Mouse (Mus musculus) CH12F3 (cell line): ENCODE results near the gene Dis3.
"Not testable (repeated sequence)": the region's sequence is repeated elsewhere in the genome, so short reads cannot be mapped to it uniquely, and the experiment has no call there.

Experiments used
- in situ Hi-C: fragments of 300-500 bp; cut with MboI; formaldehyde crosslinking; loops from 2 replicates; pipeline ENCODE4 v1.14.3; 2020; ENCODE audit warnings: low sequenced_read_pairs

The Dis3 gene

DNA sequence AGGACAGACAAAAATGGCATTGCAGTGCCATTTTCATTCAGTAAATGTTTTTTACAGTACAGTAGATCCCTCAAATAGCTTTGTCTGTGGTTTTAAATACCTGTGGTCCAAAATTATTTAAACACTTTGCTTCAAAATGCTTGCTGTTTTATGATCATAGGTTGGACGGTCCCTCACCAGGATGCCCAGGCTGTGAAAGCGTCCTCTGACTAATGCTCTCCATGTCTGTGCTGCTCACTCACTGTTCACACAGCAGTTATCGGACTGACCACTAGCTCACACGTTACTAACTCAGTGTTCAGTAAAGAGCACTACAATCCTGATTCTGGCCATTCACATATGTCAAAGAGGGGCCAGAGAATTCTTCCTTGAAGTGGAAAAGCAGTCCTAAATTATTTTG is 28.4 kb downstream of the Dis3 start:
- in situ Hi-C loops: no loop called here

GRCm38 (mm10) chr14:99063091-99063490 is 36.5 kb downstream of the Dis3 start:
- in situ Hi-C loops: no loop called here

DNA sequence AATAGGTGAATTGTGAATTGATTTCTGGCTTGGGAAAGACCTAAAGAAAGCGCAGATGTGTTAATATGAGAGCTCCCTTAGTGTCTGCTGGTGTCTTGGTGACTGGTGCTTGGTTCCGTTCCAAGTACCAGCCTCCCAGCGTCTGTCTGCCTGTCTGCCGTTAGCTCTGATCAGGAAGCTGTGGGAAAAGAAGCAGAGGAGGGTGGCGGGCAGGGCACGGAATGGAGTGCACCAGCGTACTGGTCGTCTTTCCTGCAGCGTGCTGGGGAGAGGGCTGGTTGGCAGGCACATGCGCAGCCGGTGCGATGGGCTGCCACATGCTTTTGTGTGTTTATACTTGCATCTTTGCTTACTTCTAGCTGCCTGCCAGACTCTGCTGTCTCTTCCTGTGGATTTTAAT is 39.0 kb downstream of the Dis3 start:
- in situ Hi-C loops: no loop called here

- in situ Hi-C loops: no loop called here
Measured at GRCm38 (mm10) chr14:99058959-99059586, 40.5 kb downstream of the Dis3 start.

DNA sequence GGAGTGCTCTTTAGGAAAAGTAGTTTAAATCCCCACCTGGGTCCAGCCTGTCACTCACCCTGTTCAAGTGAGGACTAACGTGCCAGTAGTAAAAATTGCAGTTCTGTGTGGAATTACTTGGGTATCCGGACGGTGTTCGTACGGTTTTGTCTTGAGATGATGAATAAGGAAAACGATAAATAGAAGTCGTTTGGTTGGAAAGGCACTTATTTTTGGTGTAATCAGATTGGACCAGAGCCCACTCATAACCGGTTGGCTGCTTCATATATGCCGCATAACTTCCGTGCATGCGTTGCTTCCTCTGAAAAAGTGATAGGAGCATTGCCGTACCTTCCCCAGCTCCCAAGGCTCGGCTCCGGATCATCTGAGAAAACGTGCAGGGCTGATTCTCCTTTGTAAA is 52.8 kb downstream of the Dis3 start:
- in situ Hi-C loops: no loop called here

- in situ Hi-C loops: no loop called here
Measured at GRCm38 (mm10) chr14:99046031-99046781, 53.4 kb downstream of the Dis3 start, which contains the start of the genes Mzt1 and Bora. Gene Mzt1 (minus strand): TSS chr14:99046134. Gene Bora (plus strand): TSS chr14:99046222.

DNA sequence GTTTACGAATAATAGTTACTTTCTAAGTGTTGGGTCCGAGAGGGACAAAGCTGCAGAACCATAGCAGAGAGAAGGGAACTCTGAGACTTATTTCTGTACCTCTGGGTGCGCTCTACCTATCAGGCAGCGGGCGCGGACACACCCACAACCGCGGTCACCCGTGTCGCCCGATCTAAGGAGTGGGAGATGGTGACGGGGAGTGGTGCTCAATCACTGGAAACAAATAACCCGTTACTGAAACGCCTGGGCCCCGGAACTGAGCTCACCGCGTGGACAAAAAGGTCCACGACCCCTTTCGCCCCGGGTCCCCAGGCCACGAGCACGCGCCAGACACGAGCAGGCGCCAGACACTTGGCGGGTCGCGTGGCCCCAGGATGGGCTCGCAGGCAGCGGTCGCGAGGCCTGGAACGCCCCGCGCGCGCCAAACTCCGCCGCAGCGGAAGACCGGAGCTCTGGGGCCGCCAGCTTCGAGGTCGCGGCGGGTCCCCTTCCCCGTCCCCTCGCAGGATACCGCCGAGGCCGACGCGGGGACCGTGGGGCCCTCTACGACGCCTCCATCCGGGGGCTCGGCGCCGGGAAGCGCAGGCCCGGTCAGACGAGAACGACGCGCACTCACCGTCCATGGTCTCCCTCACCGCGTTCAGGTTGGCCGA is 54.1 kb downstream of the Dis3 start:
- in situ Hi-C loops: no loop called here

DNA sequence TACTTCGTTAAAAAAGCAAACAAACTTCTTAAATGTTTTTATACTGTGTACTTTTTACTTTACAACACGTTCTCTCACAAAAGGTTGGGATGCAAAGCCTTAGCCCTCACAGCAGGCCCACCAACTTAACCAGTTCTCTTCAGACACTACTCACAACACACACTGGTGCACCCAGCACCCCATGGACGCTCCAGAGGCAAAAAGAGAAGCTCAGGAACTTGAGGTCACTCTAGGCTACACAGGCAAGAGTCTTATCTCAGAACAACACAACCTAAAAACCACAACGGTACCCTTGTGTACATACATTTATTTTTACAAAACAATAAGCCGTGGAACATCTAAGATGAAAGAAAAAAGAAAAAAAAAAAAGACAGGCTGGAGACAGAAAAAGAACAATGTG is 54.9 kb downstream of the Dis3 start:
- in situ Hi-C loops: no loop called here

- in situ Hi-C loops: no loop called here
Measured at GRCm38 (mm10) chr14:99044096-99044495, 55.5 kb downstream of the Dis3 start.

- in situ Hi-C loops: no loop called here
Measured at GRCm38 (mm10) chr14:99043499-99043898, 56.1 kb downstream of the Dis3 start.

- in situ Hi-C loops: no loop called here
Measured at GRCm38 (mm10) chr14:99041416-99041815, 58.2 kb downstream of the Dis3 start.

DNA sequence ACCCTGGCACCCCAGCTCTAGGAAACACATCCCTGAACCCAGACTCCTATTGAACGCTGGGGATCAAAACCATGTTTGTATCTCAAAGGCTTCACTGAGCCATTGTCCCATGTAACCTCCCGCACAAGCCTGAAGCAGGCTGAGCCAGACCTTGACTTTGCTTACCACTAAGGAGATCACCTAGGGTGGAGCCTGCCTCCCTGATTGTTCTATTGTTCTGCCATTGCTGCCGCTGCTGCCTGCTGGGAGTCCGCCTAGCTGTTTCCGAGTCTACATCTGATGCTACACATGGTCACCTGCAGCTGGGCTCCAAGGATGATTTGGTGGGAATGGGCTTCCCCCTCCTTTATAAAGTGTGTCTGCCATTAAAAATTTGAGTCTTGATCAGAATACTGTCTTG is 60.3 kb downstream of the Dis3 start:
- in situ Hi-C loops: not testable (repeated sequence)

- in situ Hi-C loops: no loop called here
Measured at GRCm38 (mm10) chr14:99037703-99038102, 61.9 kb downstream of the Dis3 start.

GRCm38 (mm10) chr14:99036039-99036438 is 63.5 kb downstream of the Dis3 start:
- in situ Hi-C loops: no loop called here

GRCm38 (mm10) chr14:99034851-99035250 is 64.7 kb downstream of the Dis3 start:
- in situ Hi-C loops: not testable (repeated sequence)

- in situ Hi-C loops: no loop called here
Measured at GRCm38 (mm10) chr14:99032596-99032995, 67.0 kb downstream of the Dis3 start.

GRCm38 (mm10) chr14:99031337-99031873 is 68.2 kb downstream of the Dis3 start:
- in situ Hi-C loops: no loop called here

DNA sequence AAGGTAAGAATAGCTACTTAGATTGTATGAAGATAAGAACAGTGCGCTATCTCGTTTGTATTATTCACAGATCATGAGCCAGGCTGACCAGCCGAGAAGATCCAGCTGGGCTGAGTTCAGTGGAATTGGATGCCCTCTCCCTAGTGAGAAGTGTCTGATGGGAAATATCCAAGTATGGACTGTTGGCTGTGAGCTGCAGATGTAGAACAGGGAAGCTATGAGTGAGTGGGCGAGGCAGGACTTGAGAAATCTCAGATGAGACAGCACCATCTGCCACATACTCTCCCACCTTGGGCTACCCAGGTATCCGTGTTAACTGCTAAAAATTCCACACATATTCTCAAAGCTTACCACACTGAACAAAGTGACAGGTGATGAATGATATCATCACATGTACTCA is 69.6 kb downstream of the Dis3 start:
- in situ Hi-C loops: no loop called here
